Mouse (Mus musculus): Measurements from ENCODE around the gene Ranbp9.

Ranbp9 gene

DNA sequence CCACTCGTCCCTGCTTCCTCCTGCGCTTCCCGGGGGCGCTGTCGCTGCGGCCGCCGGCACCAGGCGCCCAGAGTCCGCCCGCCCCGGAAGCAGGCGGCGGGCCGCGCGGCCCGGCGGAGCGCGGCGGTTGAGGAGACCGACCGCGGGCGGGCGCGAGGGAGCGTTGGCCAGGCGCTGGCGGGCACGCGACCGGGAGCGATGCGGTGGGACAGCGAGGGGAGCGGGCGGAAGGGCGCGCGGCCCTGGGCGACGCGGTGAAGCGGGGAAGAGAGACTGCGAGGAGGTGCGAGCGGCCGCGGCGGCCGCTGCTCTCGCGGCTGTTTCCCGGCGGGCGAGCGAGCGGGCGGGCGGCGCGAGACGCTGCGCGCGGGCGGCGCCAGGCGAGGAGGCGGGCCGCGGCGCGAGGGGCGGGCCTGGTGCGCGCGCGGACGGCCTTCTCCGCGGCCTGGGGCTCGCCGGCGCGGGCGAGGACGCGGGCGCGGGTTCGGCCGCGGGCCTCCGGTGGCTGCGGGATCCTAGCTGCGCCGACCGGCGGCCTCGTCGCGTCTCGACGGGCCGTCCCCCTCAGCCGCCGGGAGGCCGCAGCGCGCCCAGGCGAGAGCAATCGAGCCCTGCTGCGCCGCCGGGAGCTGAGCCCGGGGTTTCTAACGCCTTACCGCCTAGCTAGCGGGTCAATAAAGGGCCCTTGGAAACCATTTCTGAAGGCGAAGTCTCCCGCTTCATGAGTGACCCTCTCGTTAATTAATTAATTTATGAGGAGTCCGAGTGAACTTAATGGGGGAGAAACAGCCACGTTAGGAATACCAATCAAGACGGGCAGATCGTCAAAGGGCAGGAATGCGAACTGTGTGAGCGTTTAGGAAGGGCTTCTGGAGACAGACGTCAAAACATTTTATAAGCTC, at the start of gene Ranbp9:
Gene Ranbp9, minus strand, starts transcription at position 326 of the 902 bp plus-strand sequence.
- peak; percentile 73 for DNase-seq (ENCODE audit: low read depth, low spot score)

DNA sequence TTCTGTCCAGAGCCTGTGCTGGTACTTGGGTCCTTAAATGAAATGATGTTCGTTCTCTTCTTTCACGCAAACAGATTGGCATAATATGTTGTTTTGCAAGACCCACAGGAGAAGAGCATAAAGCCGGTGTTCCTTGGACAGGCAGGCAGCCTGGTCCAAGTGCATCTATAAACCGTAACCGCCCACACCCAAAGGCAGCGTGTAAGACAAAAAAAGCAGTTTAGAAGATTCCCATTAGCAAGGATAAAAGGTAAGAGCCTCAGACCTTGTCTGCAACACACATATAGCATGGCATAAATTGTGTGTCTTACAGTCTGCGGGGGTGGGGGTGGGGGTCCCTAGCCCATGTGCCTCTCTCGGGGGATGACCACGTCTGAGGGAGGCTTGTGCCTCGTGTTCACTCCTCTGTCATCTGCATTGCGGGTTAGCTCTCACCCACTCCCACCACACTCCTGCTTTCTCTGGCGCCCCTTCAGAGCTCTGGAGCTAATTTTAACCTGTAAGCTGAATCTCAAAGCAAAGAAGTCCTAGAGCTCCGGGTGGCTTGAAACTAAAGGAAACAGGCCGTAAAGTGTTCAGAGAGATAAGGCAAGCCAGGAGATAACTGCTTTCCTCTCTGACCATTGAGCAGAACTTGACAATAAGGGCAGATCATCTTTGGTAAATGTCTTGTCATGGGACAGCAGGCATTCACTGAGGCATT, 49.2 kb upstream of the Ranbp9 start:
- DNase-seq (ENCODE audit: low read depth, low spot score): no peak

DNA sequence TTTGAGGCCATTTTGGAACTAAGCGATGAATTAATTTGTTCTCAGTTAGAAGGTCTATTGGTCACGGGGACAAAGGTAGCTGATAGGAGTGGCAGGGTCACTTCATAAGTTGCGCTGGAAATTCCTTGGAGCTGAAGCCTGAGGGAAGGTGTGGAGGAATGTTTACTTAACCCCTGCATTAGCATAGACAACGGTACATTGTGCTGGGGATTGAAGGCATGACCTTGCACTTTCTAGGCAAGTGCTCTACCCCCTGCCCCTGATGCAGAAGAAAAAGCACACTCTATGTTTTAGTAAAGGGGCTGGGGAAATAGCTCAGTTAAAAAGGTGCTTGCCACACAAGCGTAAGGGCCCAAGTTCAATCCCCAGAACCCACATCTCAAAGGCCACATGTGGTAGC, 45.2 kb upstream of the Ranbp9 start:
- no peak for DNase-seq (ENCODE audit: low read depth, low spot score)

- DNase-seq (ENCODE audit: low read depth, low spot score): no peak
These were observed 44.5 kb upstream of the Ranbp9 start for GRCm38 (mm10) chr13:43525363-43526134.

DNA sequence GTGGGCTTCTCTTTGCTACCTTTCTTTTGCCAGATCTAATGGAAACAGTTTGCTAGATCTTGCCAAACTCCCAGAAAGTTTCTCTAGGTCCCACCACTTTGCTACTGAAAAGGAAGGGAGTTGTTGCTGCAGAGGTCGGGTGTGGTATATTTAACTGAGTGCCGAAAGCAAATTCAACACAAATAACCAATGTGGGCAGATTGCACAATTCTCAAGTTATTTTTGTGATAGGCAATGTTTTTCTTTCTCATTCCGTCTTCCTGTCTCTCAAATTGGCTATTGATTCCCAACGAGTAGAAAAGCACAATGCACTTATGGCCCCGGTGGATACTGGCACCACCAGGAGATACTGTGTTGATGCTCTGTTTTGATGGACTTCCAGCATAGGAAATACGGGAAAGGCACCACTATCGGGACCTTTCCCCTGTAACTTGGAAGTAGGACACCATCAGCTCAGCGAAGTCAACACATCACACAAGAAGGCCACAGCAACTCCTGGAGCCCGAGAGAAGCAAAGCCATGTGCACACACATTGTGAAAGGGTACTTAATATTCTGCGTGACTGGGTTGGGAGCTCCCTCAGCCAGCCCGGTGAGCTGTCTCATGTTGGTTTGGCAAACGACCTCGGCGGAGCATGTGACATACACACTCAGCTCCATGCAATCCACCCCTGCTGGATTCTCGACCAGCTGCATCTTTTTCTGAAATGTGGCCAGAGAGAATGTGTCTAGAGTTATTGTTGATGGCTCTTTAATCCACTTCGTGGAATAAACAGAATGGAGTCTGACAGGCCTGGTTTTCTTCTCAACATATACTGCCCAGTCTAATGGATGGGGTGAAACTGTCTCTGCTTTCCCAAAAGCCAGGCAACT, 43.6 kb upstream of the Ranbp9 start:
- no peak for DNase-seq (ENCODE audit: low read depth, low spot score)

- no peak for DNase-seq (ENCODE audit: low read depth, low spot score)
These were observed 42.9 kb upstream of the Ranbp9 start for GRCm38 (mm10) chr13:43523906-43524480.

DNA sequence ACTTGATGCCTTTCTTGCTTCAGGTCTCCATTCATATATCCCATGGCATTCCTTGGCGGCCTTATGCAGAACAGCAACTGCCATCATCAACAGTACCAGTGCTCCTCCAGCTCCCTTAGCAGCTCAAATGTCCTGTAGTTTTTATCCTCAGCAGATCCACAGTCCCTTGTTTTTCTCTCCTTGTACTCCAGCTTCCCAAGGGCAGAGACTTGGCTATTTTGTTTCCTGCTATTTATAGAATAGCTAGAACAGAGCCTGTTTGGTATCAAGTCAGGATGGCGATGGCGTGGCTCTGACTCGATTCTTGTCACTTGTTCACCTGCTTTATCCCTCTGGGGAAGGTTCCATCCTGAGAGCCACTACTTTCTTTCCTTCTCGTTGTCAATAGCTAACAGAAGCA, 40.9 kb upstream of the Ranbp9 start:
- no peak for DNase-seq (ENCODE audit: low read depth, low spot score)

DNA sequence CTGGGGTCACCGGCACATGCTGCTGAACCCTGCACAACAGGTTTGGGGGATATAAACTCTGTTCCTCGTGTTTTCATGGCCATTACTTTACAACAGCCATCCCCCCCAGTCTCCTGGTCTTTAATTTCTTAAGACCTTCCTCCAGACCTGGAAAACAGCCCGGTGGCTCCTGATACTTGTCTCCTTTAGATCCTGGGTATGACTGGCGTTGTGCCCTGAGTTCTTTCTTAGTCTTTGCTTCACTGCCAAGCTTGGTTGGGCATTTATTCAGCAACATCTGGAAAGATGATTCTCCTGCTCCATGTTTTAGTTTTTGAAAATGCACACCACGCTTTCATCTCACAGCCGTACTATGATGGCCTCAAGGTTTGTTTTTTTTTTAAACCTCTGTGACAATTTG, 38.2 kb upstream of the Ranbp9 start:
- DNase-seq (ENCODE audit: low read depth, low spot score): no peak

DNA sequence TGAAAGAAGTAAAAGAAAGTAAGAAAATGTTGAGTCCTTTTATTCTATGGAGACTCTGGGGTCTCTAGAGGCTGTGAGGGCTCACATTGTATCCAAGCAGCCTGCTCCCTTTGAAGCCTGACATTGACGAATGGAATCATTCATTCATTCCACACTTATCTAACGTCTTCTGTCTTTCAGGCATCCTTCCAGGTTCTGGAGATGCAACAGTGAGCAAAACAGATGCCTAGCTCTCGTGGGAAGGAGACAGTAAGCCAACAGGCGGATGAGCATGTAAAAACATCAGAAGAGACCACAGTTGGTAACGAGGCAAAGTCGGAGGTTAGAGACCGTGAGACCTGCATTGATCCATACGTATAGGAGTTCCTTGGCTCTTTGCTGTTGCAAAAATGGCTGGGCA, 36.3 kb upstream of the Ranbp9 start:
- DNase-seq (ENCODE audit: low read depth, low spot score): no peak

DNA sequence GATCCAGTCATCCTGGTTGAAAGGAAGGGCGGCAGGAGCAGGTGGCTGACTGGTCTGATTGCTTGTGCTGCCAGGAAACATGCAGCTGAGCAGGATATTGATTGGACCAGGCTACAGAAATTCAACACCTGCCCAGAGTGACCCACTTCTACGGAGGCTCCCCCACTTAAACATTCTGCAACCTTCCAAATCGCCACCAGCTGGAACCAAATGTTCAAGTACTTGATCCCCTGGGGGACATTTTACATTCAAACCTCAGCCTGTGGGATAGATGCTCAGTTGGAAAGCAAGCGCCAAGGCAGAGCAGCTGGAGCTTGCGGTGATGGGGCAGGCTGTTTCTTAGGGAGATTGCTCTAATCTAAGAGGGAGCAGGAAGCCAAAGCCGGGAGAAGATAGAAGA, 35.8 kb upstream of the Ranbp9 start:
- DNase-seq (ENCODE audit: low read depth, low spot score): no peak

- DNase-seq (ENCODE audit: low read depth, low spot score): no peak
These were observed 35.0 kb upstream of the Ranbp9 start for GRCm38 (mm10) chr13:43516119-43516518.

GRCm38 (mm10) chr13:43514950-43515358, 33.9 kb upstream of the Ranbp9 start:
- no peak for DNase-seq (ENCODE audit: low read depth, low spot score)

- no peak for DNase-seq (ENCODE audit: low read depth, low spot score)
These were observed 31.7 kb upstream of the Ranbp9 start for GRCm38 (mm10) chr13:43512736-43513135.

DNA sequence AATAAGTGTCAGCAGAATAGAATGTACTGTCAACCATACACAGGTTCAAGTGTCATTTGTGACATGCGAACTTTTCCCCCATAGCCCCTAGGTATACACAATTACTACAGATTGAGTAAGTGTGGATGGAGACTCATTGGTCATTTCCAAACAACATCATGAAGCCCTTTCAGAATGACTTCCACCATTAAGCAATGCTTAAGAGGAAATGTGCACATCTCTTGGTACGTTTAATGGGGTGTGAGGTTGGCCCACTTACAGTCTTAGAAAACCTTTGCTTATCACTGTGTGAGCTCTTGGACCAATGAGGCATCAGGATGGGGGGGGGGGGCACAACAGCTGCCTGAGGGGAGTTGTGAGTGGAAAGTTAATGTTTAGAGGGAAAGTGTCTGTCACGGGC, 24.7 kb upstream of the Ranbp9 start:
- no peak for DNase-seq (ENCODE audit: low read depth, low spot score)

DNA sequence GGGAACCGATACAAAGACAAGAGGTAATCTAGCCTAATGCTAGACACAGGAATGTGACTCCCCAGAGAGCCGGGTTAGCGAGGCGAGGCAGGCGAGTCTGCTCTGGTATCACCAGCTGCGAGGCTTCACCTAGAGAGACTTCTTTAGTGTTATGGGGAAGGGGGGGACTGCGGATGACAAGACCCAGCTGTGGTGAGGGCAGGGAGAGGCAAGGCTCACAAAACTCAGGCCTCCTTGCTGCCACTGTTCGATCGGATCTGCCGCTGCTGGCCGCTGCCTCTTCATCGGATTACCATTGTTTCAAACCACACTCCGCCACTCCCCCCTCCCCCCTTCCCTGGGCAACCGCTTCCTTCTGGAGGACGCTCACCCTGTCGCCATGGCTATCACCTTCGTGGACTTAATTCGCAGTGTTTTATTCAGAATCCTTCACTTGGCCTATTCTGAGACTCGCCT, 22.3 kb upstream of the Ranbp9 start:
- peak; percentile 77 for DNase-seq (ENCODE audit: low read depth, low spot score)

DNA sequence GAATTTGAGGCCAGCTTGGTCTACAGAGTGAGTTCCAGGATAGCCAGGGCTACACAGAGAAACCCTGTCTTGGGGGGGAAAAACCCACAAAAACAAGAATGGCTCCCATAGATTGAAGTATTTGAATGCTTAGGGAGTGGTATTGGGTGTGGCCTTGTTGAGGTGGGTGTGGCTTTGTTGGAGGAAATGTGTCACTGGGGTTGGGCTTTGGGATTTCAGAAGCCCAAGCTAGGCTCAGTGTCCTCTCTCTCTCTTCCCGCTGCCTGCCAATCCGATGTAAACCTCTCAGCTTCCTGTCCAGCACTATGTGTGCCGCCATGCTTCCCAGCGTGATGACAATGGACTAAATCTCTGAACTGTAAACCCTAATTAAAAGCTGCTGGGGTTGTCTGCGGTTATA, 20.5 kb upstream of the Ranbp9 start:
- DNase-seq (ENCODE audit: low read depth, low spot score): no peak

GRCm38 (mm10) chr13:43500483-43500850, 19.4 kb upstream of the Ranbp9 start:
- no peak for DNase-seq (ENCODE audit: low read depth, low spot score)

DNA sequence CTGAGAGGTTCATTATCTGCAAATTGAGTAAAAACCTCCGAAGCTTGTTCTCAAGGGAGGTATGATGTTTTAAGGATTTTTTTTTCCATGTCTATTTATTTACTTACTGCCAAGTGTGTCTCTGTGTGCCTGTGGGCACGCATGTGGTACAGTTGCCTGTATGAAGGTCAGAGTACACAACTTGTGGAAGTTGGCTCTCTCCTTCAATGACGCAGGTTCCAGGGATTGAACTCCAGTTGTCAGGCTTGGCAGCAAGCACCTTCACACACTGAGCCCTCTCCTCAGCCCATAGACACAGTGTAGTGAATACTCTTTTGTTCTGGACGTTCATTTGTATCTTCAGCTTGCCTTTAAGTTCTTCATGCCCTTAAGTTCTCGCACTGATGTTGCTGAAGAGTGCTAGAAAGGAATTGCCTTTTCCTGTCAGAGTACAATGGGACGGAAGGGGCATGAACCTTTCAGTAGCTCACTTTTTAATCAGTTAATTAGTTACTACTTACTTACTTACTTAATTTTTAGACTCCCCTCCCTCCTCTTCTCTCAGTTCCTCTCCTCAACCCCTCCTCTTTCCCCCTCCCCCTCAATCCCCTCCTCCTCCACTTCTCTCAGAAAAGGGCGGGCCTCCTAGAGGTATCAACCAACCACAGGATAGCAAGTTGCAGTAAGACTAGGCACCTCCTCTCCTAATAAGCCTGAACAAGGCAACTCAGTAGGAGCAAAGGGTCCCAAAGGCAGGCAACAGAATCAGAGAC, 18.8 kb upstream of the Ranbp9 start:
- DNase-seq (ENCODE audit: low read depth, low spot score): no peak

DNA sequence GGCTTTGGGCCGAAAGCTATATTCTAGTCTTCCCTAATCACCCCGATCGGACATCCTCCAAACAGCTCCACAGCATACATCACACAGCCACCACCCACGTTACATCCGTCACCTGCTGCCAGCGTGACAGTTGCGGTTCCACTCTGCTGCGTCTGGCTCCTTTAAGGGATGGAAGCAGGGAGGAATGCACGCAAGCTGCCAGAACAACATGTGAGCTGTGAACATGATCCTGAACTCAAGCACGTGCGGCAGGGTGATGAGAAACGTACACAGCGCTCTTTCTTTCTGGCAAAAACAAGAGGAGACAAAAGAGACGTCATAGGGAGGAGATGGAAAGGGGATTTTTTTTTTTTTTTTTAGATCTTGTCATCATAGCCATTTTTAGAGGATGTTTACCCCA, 17.8 kb upstream of the Ranbp9 start:
- DNase-seq (ENCODE audit: low read depth, low spot score): no peak

- no peak for DNase-seq (ENCODE audit: low read depth, low spot score)
These were observed 16.7 kb upstream of the Ranbp9 start for GRCm38 (mm10) chr13:43497769-43498168.
